Mouse (Mus musculus) C2C12 (cell line): ENCODE results near the gene Gm4133. TPM values are rescaled to one million over a fixed set of nuclear protein-coding genes. Genes with fewer than 3 reads are reported as not detected.
"Not testable (repeated sequence)": the region's sequence is repeated elsewhere in the genome, so short reads cannot be mapped to it uniquely, and the experiment has no call there.

Source experiments
- H3K27me3 ChIP-seq: one replicate; pipeline ENCODE4 v1.6.1; 2011; ENCODE audit not compliant: control insufficient read depth, insufficient read depth, insufficient read length
- H3K36me3 ChIP-seq: one replicate; pipeline ENCODE4 v1.6.1; 2011; ENCODE audit not compliant: control insufficient read depth, insufficient read depth
- H3K4me3 ChIP-seq: one replicate; pipeline ENCODE4 v1.5.1; 2011; ENCODE audit warnings: mild to moderate bottlenecking, control low read depth; ENCODE audit not compliant: poor library complexity, insufficient read depth, severe bottlenecking
- H3K79me2 ChIP-seq: one replicate; pipeline ENCODE4 v1.6.1; 2011; ENCODE audit not compliant: control insufficient read depth, insufficient read depth
- H3K79me3 ChIP-seq: one replicate; pipeline ENCODE4 v1.6.1; 2011; ENCODE audit warnings: low read depth, control low read depth
- H3ac ChIP-seq: one replicate; pipeline ENCODE3; 2011; ENCODE audit warnings: low read depth; ENCODE audit not compliant: control insufficient read depth, insufficient read length
- long read RNA-seq, 2 experiments: library from polyadenylated mRNA; unstranded; transcript quantifications; one replicate each; pipeline ENCODE4 v2.0.0; 2019 to 2020
- polyA plus RNA-seq: library from polyadenylated mRNA; unstranded; fragments of >200 nt; fragmentation: generic; extraction: Trizol; gene quantifications from one replicate; pipeline ENCODE4 v1.2.1, GENCODE M21; 2012; ENCODE audit warnings: missing spikeins

Gm4133 gene
- not detected for polyA plus RNA-seq
- long read RNA-seq, experiment 1 = 0 reads
- long read RNA-seq, experiment 2 = 0 reads

DNA sequence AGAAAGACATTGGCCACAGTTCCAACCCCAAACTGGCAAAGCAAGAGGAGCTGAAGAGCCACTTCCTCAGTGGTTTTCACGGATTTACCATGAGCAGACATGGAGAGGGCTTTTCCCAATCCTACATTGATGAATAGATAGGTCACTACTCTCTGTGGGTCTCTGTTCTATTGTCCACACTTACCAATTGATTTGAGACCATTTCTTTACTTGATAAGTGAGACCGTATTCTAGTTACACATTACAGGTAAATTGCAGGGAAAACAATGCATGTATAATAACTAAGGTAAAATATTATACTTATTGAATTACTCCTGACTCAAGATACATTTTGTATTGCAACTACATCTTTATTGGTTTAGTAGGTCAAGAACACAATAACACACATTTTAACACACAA is at the start of gene Gm4133:
Gm4133 (minus strand) TSS at position 101 of the 400 bp plus-strand sequence.
- not testable (repeated sequence) for H3K79me2 ChIP-seq, H3K27me3 ChIP-seq, H3K4me3 ChIP-seq, H3ac ChIP-seq, H3K79me3 ChIP-seq, H3K36me3 ChIP-seq

DNA sequence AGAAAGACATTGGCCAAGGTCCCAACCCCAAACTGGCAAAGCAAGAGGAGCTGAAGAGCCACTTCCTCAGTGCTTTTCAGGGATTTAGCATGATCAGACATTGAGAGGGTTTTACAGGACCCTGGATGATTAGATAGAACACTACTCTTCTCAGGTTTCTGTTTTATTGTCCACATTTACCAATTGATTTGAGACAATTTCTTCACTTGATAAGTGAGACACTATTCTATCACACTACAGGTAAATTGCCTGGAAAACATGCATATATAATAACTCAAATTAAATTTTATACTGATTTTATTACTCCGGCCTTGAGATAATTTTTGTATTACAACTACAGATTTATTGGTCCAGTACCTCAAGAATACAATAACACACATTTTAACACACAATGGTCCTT is 41.4 kb upstream of the Gm4133 start, which contains the start of gene Gm5728:
Gm5728 (minus strand) TSS at position 101 of the 400 bp plus-strand sequence.
- not testable (repeated sequence) for H3K36me3 ChIP-seq, H3K79me2 ChIP-seq, H3ac ChIP-seq, H3K27me3 ChIP-seq, H3K79me3 ChIP-seq, H3K4me3 ChIP-seq

Other genes with a start within 250 kb of the Gm4133 start
- not detected for gene Vmn1r91, start 234.4 kb downstream of the Gm4133 start, polyA plus RNA-seq
- not detected for gene Gm16442, start 211.5 kb downstream of the Gm4133 start, polyA plus RNA-seq
- gene Vmn1r93, start 195.0 kb downstream of the Gm4133 start, polyA plus RNA-seq = not detected
- gene Vmn1r94, start 165.7 kb downstream of the Gm4133 start, polyA plus RNA-seq = not detected
- gene Vmn1r95, start 140.4 kb downstream of the Gm4133 start, polyA plus RNA-seq = not detected
- gene Gm6164, start 128.5 kb downstream of the Gm4133 start, polyA plus RNA-seq = not detected
- not detected for gene Gm4498, start 100.2 kb downstream of the Gm4133 start, polyA plus RNA-seq
- gene Gm5890, start 71.2 kb downstream of the Gm4133 start, polyA plus RNA-seq = not detected
- not detected for gene Gm5728, start 41.3 kb upstream of the Gm4133 start, polyA plus RNA-seq
- not detected for gene Vmn1r100, start 83.9 kb upstream of the Gm4133 start, polyA plus RNA-seq
- gene Vmn1r101, start 108.5 kb upstream of the Gm4133 start, polyA plus RNA-seq = not detected
- gene Gm10670, start 140.9 kb upstream of the Gm4133 start, polyA plus RNA-seq = not detected
- not detected for gene Vmn1r103, start 176.5 kb upstream of the Gm4133 start, polyA plus RNA-seq
- gene Vmn1r104, start 199.8 kb upstream of the Gm4133 start, polyA plus RNA-seq = not detected
- not detected for gene Gm5726, start 211.7 kb upstream of the Gm4133 start, polyA plus RNA-seq
- gene Gm4141, start 242.2 kb upstream of the Gm4133 start, polyA plus RNA-seq = not detected